Mouse (Mus musculus): ENCODE data around the gene Zpbp. TPM values are rescaled to one million over a fixed set of nuclear protein-coding genes. Genes with fewer than 3 reads are reported as not detected.

Gene Zpbp
- total RNA-seq (2015; ENCODE audit: low replicate concordance): not detected in 2 replicates
- 0.13 TPM in 1 of 2 replicates, not detected in the other for total RNA-seq (2017; ENCODE audit: low replicate concordance)

- ATAC-seq (replicated peaks; ENCODE audit: low FRiP score, poor library complexity, severe bottlenecking): peak; percentile 97
Measured at GRCm38 (mm10) chr11:11461635-11462560, at the start of gene Zpbp, which contains the start of gene Spata48. TSS of gene Zpbp (minus strand) at chr11:11462408. TSS of gene Spata48 (plus strand) at chr11:11462094.

GRCm38 (mm10) chr11:11509413-11509812, 47.2 kb upstream of the Zpbp start:
- no peak for ATAC-seq (replicated peaks; ENCODE audit: low FRiP score, poor library complexity, severe bottlenecking)

- no peak for ATAC-seq (replicated peaks; ENCODE audit: low FRiP score, poor library complexity, severe bottlenecking)
Measured at GRCm38 (mm10) chr11:11506187-11506586, 44.0 kb upstream of the Zpbp start.

DNA sequence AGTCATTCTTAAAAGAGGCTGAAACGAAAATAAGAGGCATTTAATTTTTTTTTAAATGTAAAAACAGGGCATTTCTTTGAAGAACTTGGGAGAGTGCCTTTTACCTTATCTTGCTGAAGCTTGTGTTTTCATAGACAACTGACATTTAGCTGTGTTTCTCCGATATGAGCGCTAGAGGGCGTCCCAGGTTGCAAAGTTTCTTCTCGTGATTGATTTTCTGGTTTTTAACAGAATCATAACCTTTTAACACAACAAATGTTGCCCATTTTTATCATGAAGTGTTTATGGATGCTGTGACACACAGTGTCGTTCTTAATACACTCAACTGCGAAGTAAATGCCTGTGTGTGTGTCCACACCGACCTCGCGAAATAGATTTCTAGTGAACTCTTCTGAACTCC, 37.7 kb upstream of the Zpbp start:
- ATAC-seq (replicated peaks; ENCODE audit: low FRiP score, poor library complexity, severe bottlenecking): peak; percentile 64; the same call in 1 of the 2 replicates

DNA sequence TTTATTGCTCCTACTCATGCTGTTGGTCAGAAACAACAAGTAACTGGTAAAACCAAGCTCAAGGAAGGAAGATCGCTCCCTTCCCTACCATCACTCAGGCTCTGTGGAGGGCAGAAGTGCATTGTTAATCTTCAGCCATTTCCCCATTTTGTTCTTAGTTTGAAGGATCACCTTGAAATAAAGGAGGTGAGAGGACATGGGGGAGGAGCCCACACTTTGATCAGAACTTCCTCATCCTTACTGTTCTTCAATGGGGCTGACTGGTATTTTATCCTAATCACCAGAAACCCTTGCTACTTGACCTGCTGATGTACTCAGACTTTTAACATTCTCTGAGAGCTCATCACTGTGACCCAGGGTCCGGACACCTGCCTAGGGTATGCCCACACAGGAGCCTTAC, 33.5 kb upstream of the Zpbp start:
- no peak for ATAC-seq (replicated peaks; ENCODE audit: low FRiP score, poor library complexity, severe bottlenecking)

- no peak for ATAC-seq (replicated peaks; ENCODE audit: low FRiP score, poor library complexity, severe bottlenecking)
Measured at GRCm38 (mm10) chr11:11492044-11492443, 29.8 kb upstream of the Zpbp start.

DNA sequence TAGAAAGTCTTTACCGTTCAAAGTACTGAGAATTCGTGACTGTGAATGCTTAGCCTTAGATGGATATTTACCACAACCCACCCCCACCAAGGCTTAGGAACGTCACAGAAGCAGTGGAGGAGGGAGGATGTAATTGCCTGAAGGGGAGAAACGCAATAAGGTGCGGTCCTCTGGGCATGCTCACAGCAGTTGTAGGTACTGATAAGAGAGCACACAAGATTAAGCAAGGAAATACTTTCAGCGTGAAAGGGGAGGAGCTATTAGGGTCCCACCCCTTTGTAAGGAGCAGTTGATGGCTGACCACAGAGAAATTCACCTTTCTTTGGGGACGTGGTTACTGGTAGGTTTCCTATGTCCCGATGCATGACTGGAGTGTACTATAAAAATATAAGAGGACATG, 22.2 kb upstream of the Zpbp start:
- ATAC-seq (replicated peaks; ENCODE audit: low FRiP score, poor library complexity, severe bottlenecking): peak; percentile 52; the same call in 1 of the 2 replicates

DNA sequence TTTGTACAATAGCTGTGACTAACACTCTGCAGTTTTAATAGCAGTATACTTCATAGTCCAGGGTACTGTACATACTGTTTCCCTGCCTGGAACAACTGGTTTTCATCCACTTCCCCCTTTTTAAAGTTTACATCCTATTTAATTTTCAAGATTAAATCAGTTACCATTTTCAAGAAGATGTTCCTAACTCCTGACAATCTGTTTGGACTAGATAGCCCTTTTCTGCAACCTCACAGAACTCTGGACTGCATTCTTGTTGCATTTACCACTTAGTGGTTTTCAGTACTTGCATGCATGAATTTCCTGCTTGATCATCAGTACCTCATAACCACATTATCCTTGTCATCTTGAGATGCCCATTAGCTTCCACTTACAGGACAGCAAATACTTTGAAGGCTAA, 6.7 kb upstream of the Zpbp start:
- no peak for ATAC-seq (replicated peaks; ENCODE audit: low FRiP score, poor library complexity, severe bottlenecking)

DNA sequence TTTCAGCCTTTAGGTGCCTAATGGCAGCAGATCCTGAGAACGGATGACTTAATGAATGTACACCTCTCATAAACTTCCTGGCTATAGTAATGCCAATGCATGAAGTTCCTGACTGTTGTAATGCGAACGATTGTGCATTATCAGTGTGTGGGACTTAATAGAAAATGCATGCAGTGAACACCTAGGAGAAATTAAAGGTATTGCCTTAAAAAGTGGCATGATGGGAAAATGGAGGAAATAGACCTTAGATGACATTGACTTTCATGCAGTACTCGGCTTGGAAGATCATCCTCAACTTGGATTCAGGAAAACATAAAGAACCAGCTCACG, 318 bp upstream of the Zpbp start:
- no peak for ATAC-seq (replicated peaks; ENCODE audit: low FRiP score, poor library complexity, severe bottlenecking)

GRCm38 (mm10) chr11:11455037-11455436, 7.2 kb downstream of the Zpbp start:
- peak; percentile 75; the same call in 1 of the 2 replicates for ATAC-seq (replicated peaks; ENCODE audit: low FRiP score, poor library complexity, severe bottlenecking)

DNA sequence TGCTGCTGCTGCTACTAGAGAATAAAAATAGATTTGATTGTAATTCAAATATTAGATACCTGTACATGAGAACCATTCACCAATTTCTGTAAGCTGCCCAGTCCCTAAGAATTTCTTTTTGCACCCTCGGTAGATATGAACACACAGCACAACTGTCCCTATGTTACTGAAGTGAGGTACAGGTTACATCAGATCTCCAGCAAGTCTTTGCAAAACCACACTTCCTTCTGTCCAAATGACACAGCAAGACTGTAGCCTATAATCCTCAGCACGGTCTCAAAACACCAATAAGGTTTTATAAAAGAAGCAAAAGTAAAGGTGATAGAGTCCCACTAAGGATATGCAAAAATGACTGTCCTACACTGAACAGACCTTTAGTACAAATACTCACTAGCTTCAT, 44.9 kb downstream of the Zpbp start:
- no peak for ATAC-seq (replicated peaks; ENCODE audit: low FRiP score, poor library complexity, severe bottlenecking)

- ATAC-seq (replicated peaks; ENCODE audit: low FRiP score, poor library complexity, severe bottlenecking): no peak
Measured at GRCm38 (mm10) chr11:11414188-11414587, 48.0 kb downstream of the Zpbp start.

DNA sequence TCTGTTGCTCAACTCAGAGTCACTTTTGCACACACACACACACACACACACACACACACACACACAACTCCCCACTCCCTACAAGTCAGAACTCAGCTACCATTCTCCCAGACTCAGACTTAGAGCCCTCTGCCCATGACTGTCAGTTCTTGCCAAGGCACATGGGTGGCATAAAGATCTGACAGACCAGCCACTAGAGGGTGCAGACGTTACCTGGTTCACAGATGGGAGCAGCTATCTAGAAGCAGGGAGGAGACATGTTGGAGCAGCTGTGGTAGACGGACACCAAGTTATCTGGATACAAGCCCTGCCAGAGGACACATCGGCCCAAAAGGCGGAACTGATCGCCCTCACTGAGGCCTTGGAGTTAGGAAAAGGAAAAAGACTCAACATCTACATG, 67.5 kb downstream of the Zpbp start:
- ATAC-seq (replicated peaks; ENCODE audit: low FRiP score, poor library complexity, severe bottlenecking): no peak

DNA sequence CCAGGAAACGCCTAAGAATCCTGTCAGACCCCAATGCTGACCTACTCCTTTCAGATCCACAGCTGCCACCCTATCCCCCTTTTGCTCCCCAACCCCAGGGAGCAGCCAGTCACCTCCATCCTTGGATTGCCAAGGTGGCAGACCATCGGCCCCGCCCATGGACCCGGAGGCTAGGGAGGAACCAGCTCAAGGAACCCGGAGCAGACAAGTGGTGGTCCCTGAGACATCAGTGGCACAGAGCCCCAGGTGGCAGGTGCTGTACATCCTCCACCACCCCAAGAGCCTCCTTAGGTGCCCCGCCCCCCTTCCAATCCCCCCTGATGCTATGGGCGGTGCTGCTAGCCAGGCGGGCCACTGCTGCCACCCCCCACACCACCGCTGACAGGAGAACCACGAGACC, 69.0 kb downstream of the Zpbp start:
- ATAC-seq (replicated peaks; ENCODE audit: low FRiP score, poor library complexity, severe bottlenecking): no peak

DNA sequence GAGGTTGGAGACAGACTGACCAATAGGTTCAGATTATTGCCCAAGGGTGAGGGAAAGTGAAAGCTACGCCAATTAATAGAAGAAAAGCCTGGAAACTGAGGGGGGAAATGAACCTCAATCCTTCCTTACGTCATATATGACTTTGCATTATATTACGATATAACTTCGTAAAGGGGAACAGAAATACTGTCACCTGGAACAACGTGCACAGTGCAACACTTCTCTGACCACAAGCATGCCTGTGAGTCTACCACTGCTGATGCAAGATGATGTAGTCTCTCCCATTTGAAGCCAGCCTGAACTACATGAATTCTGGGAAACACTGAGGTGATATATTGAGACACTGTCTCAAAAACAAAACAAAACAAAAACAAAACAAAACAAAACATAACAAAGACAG, 90.9 kb downstream of the Zpbp start:
- no peak for ATAC-seq (replicated peaks; ENCODE audit: low FRiP score, poor library complexity, severe bottlenecking)

DNA sequence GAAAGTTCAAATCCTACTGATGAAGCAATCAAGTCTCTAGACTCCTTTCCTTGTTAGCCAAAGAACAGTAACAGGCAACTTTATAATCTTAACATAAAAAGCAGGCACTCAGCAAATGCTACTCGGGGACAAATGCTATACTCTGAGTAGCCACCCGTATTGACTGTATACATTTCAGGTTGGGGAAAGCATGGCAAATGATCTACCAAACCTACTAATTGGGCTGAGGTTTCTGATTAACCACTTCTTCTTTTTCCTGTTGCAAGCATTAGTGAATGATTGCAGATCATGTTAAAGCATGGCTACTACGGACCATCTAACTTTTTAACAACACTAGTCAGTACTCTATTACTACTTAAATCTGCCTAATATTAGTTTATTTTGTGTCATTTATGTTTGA, 178.7 kb downstream of the Zpbp start:
- ATAC-seq (replicated peaks; ENCODE audit: low FRiP score, poor library complexity, severe bottlenecking): no peak

- ATAC-seq (replicated peaks; ENCODE audit: low FRiP score, poor library complexity, severe bottlenecking): no peak
Measured at GRCm38 (mm10) chr11:11280128-11280527, 182.1 kb downstream of the Zpbp start.

GRCm38 (mm10) chr11:11257348-11257747, 204.9 kb downstream of the Zpbp start:
- no peak for ATAC-seq (replicated peaks; ENCODE audit: low FRiP score, poor library complexity, severe bottlenecking)

- no peak for ATAC-seq (replicated peaks; ENCODE audit: low FRiP score, poor library complexity, severe bottlenecking)
Measured at GRCm38 (mm10) chr11:11242694-11243377, 219.4 kb downstream of the Zpbp start.

- peak; percentile 59; the same call in 1 of the 2 replicates for ATAC-seq (replicated peaks; ENCODE audit: low FRiP score, poor library complexity, severe bottlenecking)
Measured at GRCm38 (mm10) chr11:11239346-11239745, 222.9 kb downstream of the Zpbp start.

Data from erythroid progenitor cell, adult 5-6 weeks (primary cell).